ENCODE assay signal across 12 mouse cellular contexts in genomic region chr5:144047324-144047723, GRCm38 (mm10). TPM values are rescaled to one million over a fixed set of nuclear protein-coding genes. Genes with fewer than 3 reads are reported as not detected.
DNase-seq lines count a peak whose midpoint lies in the region; ATAC-seq lines count a peak whose summit lies in the region.
"Had no signal": no experiment of that assay in that cellular context is flagged by ENCODE, and none has a peak within 500 bp of the region (broad histone marks: within the 10 kb centered on the region; RNA-seq: fewer than 3 reads in every experiment).

No protein-coding gene starts in this region.

- H3K27me3 ChIP-seq in hindbrain, embryonic 10.5 days (ENCODE audit: insufficient read depth, poor library complexity, severe bottlenecking), result no peaks in the 10 kb centered on the region
- no peaks in the 10 kb centered on the region for H3K27me3 ChIP-seq in hindbrain, embryonic 11.5 days (ENCODE audit: control insufficient read depth, insufficient read depth, low read length)
- no peaks in the 10 kb centered on the region for H3K27me3 ChIP-seq in forebrain, embryonic 14.5 days (replicated peaks; ENCODE audit: control insufficient read depth, insufficient read depth, low read length)
- H3K27me3 ChIP-seq in kidney, embryonic 14.5 days (ENCODE audit: control insufficient read depth, insufficient read depth, low read length), result no peaks in the 10 kb centered on the region
- H3K27me3 ChIP-seq: heart, embryonic 12.5 days; kidney, embryonic 15.5 days; limb, embryonic 15.5 days had no signal

- H3K4me2 ChIP-seq in hindbrain, embryonic 11.5 days (replicated peaks; ENCODE audit: low read depth, low read length), result no peak overlapping the region
- H3K4me2 ChIP-seq in forebrain, embryonic 14.5 days (ENCODE audit: low read length), result no peak overlapping the region
- no peak overlapping the region for H3K4me2 ChIP-seq in kidney, embryonic 14.5 days (replicated peaks; ENCODE audit: low read depth, low read length)
- H3K4me2 ChIP-seq: heart, embryonic 12.5 days; kidney, embryonic 15.5 days; limb, embryonic 15.5 days had no signal

- H3K36me3 ChIP-seq in hindbrain, embryonic 10.5 days, result no peaks in the 10 kb centered on the region
- H3K36me3 ChIP-seq in hindbrain, embryonic 11.5 days (ENCODE audit: control insufficient read depth, insufficient read depth, low read length), result no peaks in the 10 kb centered on the region
- no peaks in the 10 kb centered on the region for H3K36me3 ChIP-seq in forebrain, embryonic 14.5 days (ENCODE audit: control insufficient read depth, insufficient read depth, low read length)
- H3K36me3 ChIP-seq in kidney, embryonic 14.5 days (ENCODE audit: control insufficient read depth, insufficient read depth, low read length), result no peaks in the 10 kb centered on the region
- H3K36me3 ChIP-seq: heart, embryonic 12.5 days; kidney, embryonic 15.5 days; limb, embryonic 15.5 days had no signal

- H3K27ac ChIP-seq in hindbrain, embryonic 10.5 days, result 0 out of 2 replicates have a peak overlapping the region, but pooled peaks have one; percentile 23
- H3K27ac ChIP-seq in hindbrain, embryonic 11.5 days (ENCODE audit: low read depth, low read length), result no peak overlapping the region
- peak overlapping the region; percentile 55; the same call in 1 of the 2 replicates for H3K27ac ChIP-seq in forebrain, embryonic 14.5 days (ENCODE audit: low read depth, low read length)
- H3K27ac ChIP-seq in kidney, embryonic 14.5 days (ENCODE audit: low read depth, low read length), result no peak overlapping the region
- H3K27ac ChIP-seq: kidney, embryonic 15.5 days; limb, embryonic 15.5 days had no signal

- H3K4me1 ChIP-seq in hindbrain, embryonic 10.5 days (replicated peaks), result peaks cover 7% of the 10 kb centered on the region
- no peaks in the 10 kb centered on the region for H3K4me1 ChIP-seq in hindbrain, embryonic 11.5 days (replicated peaks; ENCODE audit: control insufficient read depth, insufficient read depth, low read length)
- no peaks in the 10 kb centered on the region for H3K4me1 ChIP-seq in forebrain, embryonic 14.5 days (ENCODE audit: control insufficient read depth, insufficient read depth, low read length)
- no peaks in the 10 kb centered on the region for H3K4me1 ChIP-seq in kidney, embryonic 14.5 days (ENCODE audit: control insufficient read depth, insufficient read depth, low read length)
- H3K4me1 ChIP-seq: heart, embryonic 12.5 days; kidney, embryonic 15.5 days; limb, embryonic 15.5 days had no signal

- H3K9ac ChIP-seq in hindbrain, embryonic 11.5 days (ENCODE audit: low read depth, low read length), result no peak overlapping the region
- no peak overlapping the region for H3K9ac ChIP-seq in forebrain, embryonic 14.5 days (ENCODE audit: low read length)
- H3K9ac ChIP-seq in kidney, embryonic 14.5 days (ENCODE audit: low read depth, low read length), result no peak overlapping the region
- H3K9ac ChIP-seq: heart, embryonic 12.5 days; kidney, embryonic 15.5 days; limb, embryonic 15.5 days had no signal

- no peak for DNase-seq in hindbrain, embryonic 10.5 days (ENCODE audit: low spot score)
- no peak for DNase-seq in hindbrain, embryonic 11.5 days (ENCODE audit: low spot score)
- peak; percentile 52 for DNase-seq in forebrain, embryonic 14.5 days (ENCODE audit: low spot score)
- DNase-seq in layer of hippocampus, adult 8-10 months (ENCODE audit: low spot score in 2 of 2), result peak; percentile 30 to 52
- peak; percentile 65 for DNase-seq in right cerebral cortex, postnatal 25 days
- no peak for DNase-seq in lung, postnatal 25 days (ENCODE audit: low spot score)
- DNase-seq in urinary bladder, postnatal 14 days (ENCODE audit: low spot score), result no peak
- DNase-seq: lung, postnatal 14 days had no signal

- 64% methylated on average over 13 of the region's 13 CpGs for WGBS in hindbrain, embryonic 10.5 days
- 70% methylated on average over 13 of the region's 13 CpGs for WGBS in hindbrain, embryonic 11.5 days
- 52% methylated on average over 13 of the region's 13 CpGs for WGBS in forebrain, embryonic 14.5 days
- 67% methylated on average over 13 of the region's 13 CpGs for WGBS in kidney, embryonic 14.5 days

- H3K9me3 ChIP-seq in hindbrain, embryonic 10.5 days, result no peaks in the 10 kb centered on the region
- no peaks in the 10 kb centered on the region for H3K9me3 ChIP-seq in hindbrain, embryonic 11.5 days (ENCODE audit: control insufficient read depth, low read length)
- no peaks in the 10 kb centered on the region for H3K9me3 ChIP-seq in forebrain, embryonic 14.5 days (replicated peaks; ENCODE audit: control insufficient read depth, low read length)
- H3K9me3 ChIP-seq in kidney, embryonic 14.5 days (ENCODE audit: control insufficient read depth, low read length), result no peaks in the 10 kb centered on the region
- H3K9me3 ChIP-seq: heart, embryonic 12.5 days; kidney, embryonic 15.5 days; limb, embryonic 15.5 days had no signal

- no peak for ATAC-seq in hindbrain, embryonic 11.5 days (ENCODE audit: low FRiP score)
- ATAC-seq in forebrain, embryonic 14.5 days, result peak; percentile 61; the same call in 1 of the 2 replicates
- ATAC-seq in kidney, embryonic 14.5 days (ENCODE audit: low FRiP score, low TSS enrichment), result no peak

- no peak overlapping the region for H3K4me3 ChIP-seq in hindbrain, embryonic 10.5 days
- no peak overlapping the region for H3K4me3 ChIP-seq in hindbrain, embryonic 11.5 days (ENCODE audit: low read depth, low read length)
- no peak overlapping the region for H3K4me3 ChIP-seq in forebrain, embryonic 14.5 days (ENCODE audit: low read depth, low read length)
- H3K4me3 ChIP-seq in kidney, embryonic 14.5 days (ENCODE audit: low read length), result no peak overlapping the region
- H3K4me3 ChIP-seq: heart, embryonic 12.5 days; kidney, embryonic 15.5 days; limb, embryonic 15.5 days had no signal

RNA-seq across cellular contexts. Expression of gene Ocm, which starts 20.9 kb away (rescaled TPM):
- polyA plus RNA-seq in hindbrain, embryonic 10.5 days (2016; fragmentation: Nextera tagmentation; extraction: Ambion mirVana), result not detected in 2 replicates
- 0.46 TPM in 1 of 2 replicates, not detected in the other for polyA plus RNA-seq in hindbrain, embryonic 11.5 days (2014; fragmentation: Nextera tagmentation; extraction: Ambion mirVana)
- polyA plus RNA-seq in forebrain, embryonic 14.5 days (2014; fragmentation: Nextera tagmentation; extraction: Ambion mirVana), result 0.90 TPM in 1 of 2 replicates, not detected in the other
- not detected for total RNA-seq in layer of hippocampus, adult 8-10 months (2022)
- polyA plus RNA-seq in kidney, embryonic 14.5 days (2014; fragmentation: Nextera tagmentation; extraction: Ambion mirVana), result 6.5 and 8.2 TPM in 2 replicates
- polyA plus RNA-seq: heart, embryonic 12.5 days had no signal

RNA-seq across cellular contexts. Expression of gene Ccz1, which starts 32.6 kb away (rescaled TPM):
- polyA plus RNA-seq in hindbrain, embryonic 10.5 days (2016; fragmentation: Nextera tagmentation; extraction: Ambion mirVana), result 94.2 and 95.5 TPM in 2 replicates
- 118 and 121 TPM in 2 replicates for polyA plus RNA-seq in hindbrain, embryonic 11.5 days (2014; fragmentation: Nextera tagmentation; extraction: Ambion mirVana)
- polyA plus RNA-seq in forebrain, embryonic 14.5 days (2014; fragmentation: Nextera tagmentation; extraction: Ambion mirVana), result 93.0 and 98.1 TPM in 2 replicates
- total RNA-seq in layer of hippocampus, adult 8-10 months (2022), result 10 to 100 TPM; 38.1 to 41.0 (median 38.6) TPM
- 85.2 and 97.1 TPM in 2 replicates for polyA plus RNA-seq in kidney, embryonic 14.5 days (2014; fragmentation: Nextera tagmentation; extraction: Ambion mirVana)

RNA-seq across cellular contexts. Expression of gene Lmtk2, which starts 52.9 kb away (rescaled TPM):
- polyA plus RNA-seq in hindbrain, embryonic 10.5 days (2016; fragmentation: Nextera tagmentation; extraction: Ambion mirVana), result 5.4 and 5.8 TPM in 2 replicates
- polyA plus RNA-seq in hindbrain, embryonic 11.5 days (2014; fragmentation: Nextera tagmentation; extraction: Ambion mirVana), result 5.6 and 5.8 TPM in 2 replicates
- polyA plus RNA-seq in forebrain, embryonic 14.5 days (2014; fragmentation: Nextera tagmentation; extraction: Ambion mirVana), result 5.2 and 7.4 TPM in 2 replicates
- 100 to 1,000 TPM in 2 of 4 experiments, 10 to 100 TPM in 2; 76.3 to 105 (median 90.6) TPM for total RNA-seq in layer of hippocampus, adult 8-10 months (2022)
- 4.1 and 6.8 TPM in 2 replicates for polyA plus RNA-seq in kidney, embryonic 14.5 days (2014; fragmentation: Nextera tagmentation; extraction: Ambion mirVana)

Comparison
In these comparisons a context has a peak if more than half of its experiments do, and no peak if none do; other contexts are left out.
1. H3K27ac ChIP-seq: peak in hindbrain, embryonic 10.5 days (single experiment) and forebrain, embryonic 14.5 days (single experiment); none in hindbrain, embryonic 11.5 days (single experiment) and kidney, embryonic 14.5 days (single experiment).
2. DNase-seq: peak in forebrain, embryonic 14.5 days (single experiment), layer of hippocampus, adult 8-10 months (2 of 2) and right cerebral cortex, postnatal 25 days (single experiment); none in hindbrain, embryonic 10.5 days (single experiment), hindbrain, embryonic 11.5 days (single experiment), lung, postnatal 25 days (single experiment) and urinary bladder, postnatal 14 days (single experiment).